Mouse (Mus musculus) small intestine, adult 2 months (tissue): Measurements from ENCODE around the gene Krt82. TPM values are rescaled to one million over a fixed set of nuclear protein-coding genes. Genes with fewer than 3 reads are reported as not detected.

ENCODE experiments used
- H3K27ac ChIP-seq: fragments of 200-500 bp; 2 replicates; pipeline ENCODE4 v1.5.1; 2012; ENCODE audit warnings: low read depth, low read length, control low read depth, inconsistent platforms; ENCODE audit not compliant: insufficient read depth
- H3K27me3 ChIP-seq: fragments of 200-500 bp; 2 replicates; pipeline ENCODE4 v1.6.1; 2012; ENCODE audit warnings: mild to moderate bottlenecking, moderate library complexity, low read length, inconsistent platforms; ENCODE audit not compliant: control insufficient read depth, insufficient read depth
- H3K36me3 ChIP-seq: fragments of 200-500 bp; 2 replicates; pipeline ENCODE4 v1.6.1; 2012; ENCODE audit warnings: mild to moderate bottlenecking, low read length, control low read depth, inconsistent platforms; ENCODE audit not compliant: control insufficient read depth, insufficient read depth
- H3K4me1 ChIP-seq: fragments of 200-500 bp; 2 replicates; pipeline ENCODE4 v1.6.1; 2012; ENCODE audit warnings: low read length, inconsistent platforms, mixed read lengths; ENCODE audit not compliant: control insufficient read depth, insufficient read depth, insufficient read length
- H3K4me3 ChIP-seq: fragments of 200-500 bp; 2 replicates; pipeline ENCODE4 v1.5.1; 2012; ENCODE audit warnings: low read depth, mild to moderate bottlenecking, control low read depth, inconsistent platforms, low read length, moderate library complexity
- CTCF ChIP-seq: fragments of 200-500 bp; IDR thresholded peaks from 2 replicates; pipeline ENCODE4 v1.5.1; 2012; ENCODE audit warnings: low read depth, mild to moderate bottlenecking, control low read depth, inconsistent platforms, low read length, moderate library complexity, mixed read lengths; ENCODE audit not compliant: insufficient replicate concordance, insufficient read length; ENCODE audit errors: extremely low read depth
- POLR2A ChIP-seq: fragments of 200-500 bp; IDR thresholded peaks from 2 replicates; pipeline ENCODE4 v1.6.1; 2012; ENCODE audit warnings: low read depth, mild to moderate bottlenecking, control low read depth, inconsistent platforms, low read length, moderate library complexity
- WGBS: fragments of 180-500 bp; shearing (Covaris S2); methylation state at CpG from one replicate; pipeline ENCODE4 v1.1.7; 2018; 5-methylcytosine and 5-hydroxymethylcytosine counted together
- polyA plus RNA-seq: library from polyadenylated mRNA; depleted of rRNA; stranded (reverse); fragments of >200 nt; gene quantifications from 2 replicates; pipeline ENCODE4 v1.2.3, GENCODE M21; 2012; rRNA removed

The Krt82 gene
- polyA plus RNA-seq, 1 experiment: not detected

- Histone ChIP-seq H3K36me3 (no peaks in the 10 kb centered on the region), H3K27me3 (no peaks in the 10 kb centered on the region), H3K4me1 (no peaks in the 10 kb centered on the region), H3K4me3 (no peak overlapping the region), H3K27ac (no peak overlapping the region)
- WGBS: 95% methylated on average over 6 of the region's 6 CpGs
- TF ChIP-seq POLR2A (no peak), CTCF (no peak)
Observed at GRCm38 (mm10) chr15:101493713-101494112, 56.8 kb downstream of the Krt82 start.

- Histone ChIP-seq H3K27me3 (no peaks in the 10 kb centered on the region), H3K27ac (no peak overlapping the region), H3K4me3 (no peak overlapping the region), H3K4me1 (no peaks in the 10 kb centered on the region), H3K36me3 (no peaks in the 10 kb centered on the region)
- 69% methylated on average over 8 of the region's 8 CpGs for WGBS
- TF ChIP-seq POLR2A (no peak), CTCF (no peak)
Observed at GRCm38 (mm10) chr15:101492718-101493117, 57.7 kb downstream of the Krt82 start.

- no peak within 1 kb of the TSS for H3K4me3 ChIP-seq
- no peak within 1 kb of the TSS for H3K27ac ChIP-seq
- H3K27me3 ChIP-seq: no peaks in the 10 kb centered on the region
- WGBS: 45% methylated on average over 6 of the region's 6 CpGs
- H3K36me3 ChIP-seq: no peaks in the 10 kb centered on the region
- no peak for TF ChIP-seq POLR2A
- TF ChIP-seq CTCF: no peak
- H3K4me1 ChIP-seq: no peaks in the 10 kb centered on the region
Observed at GRCm38 (mm10) chr15:101491431-101491830, 59.0 kb downstream of the Krt82 start, which contains the start of gene Krt83. Gene Krt83 (minus strand): TSS chr15:101491512.

Other genes with a start within 250 kb of the Krt82 start
- 0.61 and 2.5 TPM in 2 replicates for gene Krt80, start 180.5 kb downstream of the Krt82 start, polyA plus RNA-seq
- gene Krt7, start 139.6 kb downstream of the Krt82 start, polyA plus RNA-seq: 35.1 and 43.1 TPM in 2 replicates
- gene Krt87, start 111.9 kb downstream of the Krt82 start, polyA plus RNA-seq: 0.29 and 0.30 TPM in 2 replicates
- not detected in 2 replicates for gene Krt88, start 102.9 kb downstream of the Krt82 start, polyA plus RNA-seq
- gene Krt81, start 86.9 kb downstream of the Krt82 start, polyA plus RNA-seq: not detected in 2 replicates
- gene Krt86, start 77.2 kb downstream of the Krt82 start, polyA plus RNA-seq: not detected in 2 replicates
- 0.08 and 0.48 TPM in 2 replicates for gene Krt83, start 59.2 kb downstream of the Krt82 start, polyA plus RNA-seq
- not detected in 2 replicates for gene Gm49425, start 33.4 kb downstream of the Krt82 start, polyA plus RNA-seq
- 0.27 TPM in 1 of 2 replicates, not detected in the other for gene Krt84, start 17.8 kb downstream of the Krt82 start, polyA plus RNA-seq
- 0.05 TPM in 1 of 2 replicates, not detected in the other for gene Krt90, start 12.3 kb upstream of the Krt82 start, polyA plus RNA-seq
- gene Krt75, start 23.2 kb upstream of the Krt82 start, polyA plus RNA-seq: not detected in 2 replicates
- gene Gm5414, start 77.5 kb upstream of the Krt82 start, polyA plus RNA-seq: not detected in 2 replicates
- not detected in 2 replicates for gene Gm5478, start 96.7 kb upstream of the Krt82 start, polyA plus RNA-seq
- gene Krt6b, start 129.6 kb upstream of the Krt82 start, polyA plus RNA-seq: 0.08 TPM in 1 of 2 replicates, not detected in the other
- not detected in 2 replicates for gene Krt6a, start 143.6 kb upstream of the Krt82 start, polyA plus RNA-seq
- gene Krt5, start 162.2 kb upstream of the Krt82 start, polyA plus RNA-seq: 0.15 and 0.43 TPM in 2 replicates
- not detected in 2 replicates for gene Krt71, start 192.4 kb upstream of the Krt82 start, polyA plus RNA-seq
- not detected in 2 replicates for gene Krt72, start 235.8 kb upstream of the Krt82 start, polyA plus RNA-seq